Mouse (Mus musculus) limb, embryonic 12.5 days (tissue): Measurements from ENCODE around the gene Rab14. TPM values are rescaled to one million over a fixed set of nuclear protein-coding genes. Genes with fewer than 3 reads are reported as not detected.
A peak's percentile ranks its signal among the peaks of the same experiment; 100 is the strongest.

ENCODE experiments used
- ATAC-seq: fragments of 200-750 bp; cut with Nextera tagmentation; 2 replicates; pipeline ENCODE4 v1.8.0; 2017; ENCODE audit warnings: low read depth, moderate TSS enrichment; ENCODE audit not compliant: insufficient number of reproducible peaks, insufficient read depth, low FRiP score, low TSS enrichment
- H3K27ac ChIP-seq: fragments of 300-500 bp; sonication (generic); 2 replicates; pipeline ENCODE4 v1.5.1; 2016; ENCODE audit warnings: mild to moderate bottlenecking, moderate library complexity
- H3K27me3 ChIP-seq: fragments of 300-500 bp; sonication (generic); 2 replicates; pipeline ENCODE4 v1.6.1; 2016; ENCODE audit warnings: mild to moderate bottlenecking, moderate library complexity
- H3K36me3 ChIP-seq: fragments of 300-500 bp; sonication (generic); 2 replicates; pipeline ENCODE4 v1.6.1; 2016; ENCODE audit warnings: mild to moderate bottlenecking, moderate library complexity
- H3K4me1 ChIP-seq: fragments of 300-500 bp; sonication (generic); replicated peaks from 2 replicates; pipeline ENCODE4 v1.6.1; 2016
- H3K4me2 ChIP-seq: fragments of 300-500 bp; sonication (generic); 2 replicates; pipeline ENCODE4 v1.6.1; 2016; ENCODE audit warnings: mild to moderate bottlenecking, moderate library complexity
- H3K4me3 ChIP-seq: fragments of 300-500 bp; sonication (generic); replicated peaks from 2 replicates; pipeline ENCODE4 v1.5.1; 2016; ENCODE audit warnings: mild to moderate bottlenecking
- H3K9ac ChIP-seq: fragments of 300-500 bp; sonication (generic); replicated peaks from 2 replicates; pipeline ENCODE4 v1.6.1; 2016; ENCODE audit warnings: mild to moderate bottlenecking, moderate library complexity
- H3K9me3 ChIP-seq: fragments of 300-500 bp; sonication (generic); 2 replicates; pipeline ENCODE4 v1.6.1; 2016; ENCODE audit warnings: mild to moderate bottlenecking, moderate library complexity
- WGBS: fragments of 180-500 bp; shearing (Covaris S2); methylation state at CpG from one replicate; pipeline ENCODE4 v1.1.7; 2016; 5-methylcytosine and 5-hydroxymethylcytosine counted together
- polyA plus RNA-seq: library from polyadenylated mRNA; unstranded; fragments of >200 nt; fragmentation: Nextera tagmentation; extraction: Ambion mirVana; gene quantifications from 2 replicates; pipeline ENCODE4 v1.2.1, GENCODE M21; 2016

Gene Rab14
- 270 and 291 TPM in 2 replicates for polyA plus RNA-seq

DNA sequence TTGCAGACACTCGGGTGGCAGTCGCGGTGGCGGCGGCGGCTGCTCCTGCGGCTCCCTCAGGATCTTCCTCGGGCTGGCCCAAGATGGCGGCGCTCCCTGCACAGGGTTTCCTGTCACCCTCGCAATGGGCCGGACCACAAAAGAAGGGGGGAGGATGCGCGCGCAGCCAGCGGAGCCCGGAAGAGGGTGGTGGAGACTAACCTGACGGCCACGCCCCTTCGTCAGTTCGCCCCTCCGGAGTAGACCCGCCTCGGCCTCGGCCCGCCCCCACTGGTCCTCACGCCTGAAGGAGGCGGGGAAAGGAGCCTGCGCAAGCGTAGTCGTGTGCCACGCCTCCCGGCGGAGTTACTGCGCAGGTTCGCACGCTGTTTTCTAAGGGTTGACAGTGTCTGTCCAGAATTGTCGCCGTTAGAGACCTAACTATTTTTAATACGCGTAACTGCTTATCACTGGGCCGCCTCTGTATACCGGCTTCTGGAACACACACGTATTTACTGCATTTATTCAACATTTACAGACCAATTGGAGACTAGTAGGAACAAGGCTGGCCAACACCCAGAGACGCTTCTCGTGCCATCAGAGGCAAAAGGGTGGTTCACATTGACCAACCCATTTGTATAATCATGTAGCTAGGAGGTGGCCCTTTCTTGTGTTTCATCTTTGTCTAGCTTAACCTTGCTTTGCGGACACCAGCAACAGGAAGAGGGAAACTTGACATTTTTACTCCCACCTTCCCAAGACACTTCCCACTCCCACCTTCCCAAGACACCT, at the start of gene Rab14:
Rab14 (minus strand) TSS at position 223 of the 771 bp plus-strand sequence.
- H3K4me2 ChIP-seq = peak within 1 kb of the TSS; percentile 87
- H3K4me3 ChIP-seq = peak within 1 kb of the TSS; percentile 86
- 0 out of 2 replicates have a peak, but pooled peaks cover 4% of the 10 kb centered on the region for H3K36me3 ChIP-seq
- peak; percentile 97 for ATAC-seq
- H3K4me1 ChIP-seq = peaks cover 17% of the 10 kb centered on the region
- peak within 1 kb of the TSS; percentile 99 for H3K27ac ChIP-seq
- peak within 1 kb of the TSS; percentile 99 for H3K9ac ChIP-seq
- H3K27me3 ChIP-seq = peaks cover 7% of the 10 kb centered on the region; the same call in 1 of the 2 replicates
- no peaks in the 10 kb centered on the region for H3K9me3 ChIP-seq
- under 1% methylated on average over 47 of the region's 47 CpGs for WGBS

DNA sequence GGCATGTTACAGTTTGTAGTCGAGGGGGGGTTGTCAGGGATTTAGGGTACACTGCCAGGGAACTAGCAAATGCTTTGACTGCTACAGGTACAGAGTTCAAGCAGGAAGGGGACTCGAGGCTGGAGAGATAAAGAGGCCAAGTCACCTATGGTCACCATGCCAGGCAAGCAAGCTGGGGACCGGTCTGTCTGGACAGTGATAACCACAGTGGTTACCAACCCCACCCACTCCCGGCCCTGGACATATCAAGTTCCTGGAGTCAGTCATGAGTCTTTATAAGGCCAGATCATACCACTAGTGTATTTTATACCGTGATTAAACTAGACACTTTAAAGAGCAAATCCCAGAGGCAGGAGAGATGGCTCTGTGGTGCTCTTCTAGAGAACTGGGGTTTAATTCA, 46.8 kb upstream of the Rab14 start:
- Histone ChIP-seq H3K36me3 (no peaks in the 10 kb centered on the region), H3K4me1 (no peaks in the 10 kb centered on the region), H3K27ac (no peak overlapping the region), H3K4me2 (no peak overlapping the region), H3K27me3 (peaks cover 19% of the 10 kb centered on the region; the same call in 1 of the 2 replicates), H3K9me3 (no peaks in the 10 kb centered on the region), H3K9ac (no peak overlapping the region), H3K4me3 (no peak overlapping the region)
- WGBS = 70% methylated on average over 5 of the region's 5 CpGs
- no peak for ATAC-seq

DNA sequence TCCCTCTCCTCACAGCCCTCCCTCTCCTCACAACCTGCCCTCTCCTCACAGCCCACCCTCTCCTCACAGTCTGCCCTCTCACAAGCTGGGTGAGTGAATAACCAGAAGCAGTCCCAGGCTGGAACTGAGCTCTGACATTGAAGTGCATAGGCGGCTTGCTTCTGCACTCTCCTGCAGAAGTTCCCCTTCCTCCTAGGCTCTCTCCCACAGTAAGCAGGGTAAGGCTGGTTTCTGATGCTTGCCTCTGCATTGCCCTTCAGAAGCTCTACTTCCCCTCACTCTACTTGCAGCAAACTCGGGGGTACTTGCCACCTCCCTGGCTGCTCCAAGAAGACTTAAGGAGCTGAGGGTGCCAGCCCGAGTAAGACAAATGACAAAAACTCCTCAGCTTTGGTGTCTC, 43.3 kb upstream of the Rab14 start:
- no peak for ATAC-seq

DNA sequence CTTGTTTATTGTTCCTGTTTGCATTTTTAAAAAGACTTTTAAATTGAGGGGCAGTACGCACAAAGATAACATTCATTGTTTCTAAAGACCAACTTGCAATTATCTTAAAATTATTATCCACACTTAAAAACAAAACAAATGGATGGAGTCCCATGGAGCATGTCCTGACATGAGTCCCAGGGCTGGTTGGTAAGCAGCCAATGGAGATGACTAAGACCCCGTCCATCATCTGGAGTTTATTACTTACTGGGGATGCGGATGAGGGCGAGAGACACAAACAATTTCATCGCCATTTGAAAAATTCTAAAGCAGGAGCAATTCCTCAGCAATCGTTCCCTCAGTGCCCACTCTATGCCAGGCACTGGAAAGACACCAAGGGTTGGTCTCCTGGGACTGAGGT, 34.1 kb upstream of the Rab14 start:
- Histone ChIP-seq H3K27ac (no peak overlapping the region), H3K4me2 (no peak overlapping the region), H3K9ac (no peak overlapping the region), H3K27me3 (peaks cover 43% of the 10 kb centered on the region), H3K9me3 (no peaks in the 10 kb centered on the region), H3K4me1 (peaks cover 6% of the 10 kb centered on the region), H3K4me3 (no peak overlapping the region), H3K36me3 (no peaks in the 10 kb centered on the region)
- 80% methylated on average over 6 of the region's 6 CpGs for WGBS
- no peak for ATAC-seq

More for the DNA sequence above, 43.3 kb upstream of the Rab14 start:
- H3K9ac ChIP-seq = no peak overlapping the region
- WGBS = 63% methylated on average over 3 of the region's 3 CpGs
- no peak overlapping the region for H3K27ac ChIP-seq
- H3K27me3 ChIP-seq = peaks cover 20% of the 10 kb centered on the region
- H3K4me3 ChIP-seq = no peak overlapping the region
- H3K4me1 ChIP-seq = no peaks in the 10 kb centered on the region
- H3K9me3 ChIP-seq = no peaks in the 10 kb centered on the region
- H3K4me2 ChIP-seq = no peak overlapping the region
- H3K36me3 ChIP-seq = no peaks in the 10 kb centered on the region

DNA sequence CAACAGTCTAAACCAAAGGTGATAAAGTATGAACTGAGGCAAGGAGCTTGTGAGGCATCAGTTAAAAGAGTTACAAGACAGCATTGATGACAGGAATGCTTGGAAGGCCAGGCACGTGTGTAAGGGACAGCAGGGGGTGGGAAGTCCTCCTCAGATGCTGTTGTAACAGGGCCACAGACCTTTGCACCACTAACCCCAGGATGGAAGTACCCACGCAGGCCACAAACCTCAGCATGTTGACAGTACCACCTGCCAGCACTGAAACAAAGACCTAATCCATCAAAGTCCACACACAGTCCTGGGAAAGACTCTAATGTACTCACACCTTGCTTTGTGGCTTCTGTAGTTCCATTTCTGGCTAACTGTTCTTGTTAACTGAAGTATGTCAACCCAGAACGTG, 33.0 kb upstream of the Rab14 start:
- H3K4me1 ChIP-seq = peaks cover 11% of the 10 kb centered on the region
- WGBS = 29% methylated on average over 3 of the region's 3 CpGs
- H3K9ac ChIP-seq = no peak overlapping the region
- H3K4me3 ChIP-seq = no peak overlapping the region
- no peak for ATAC-seq
- no peak overlapping the region for H3K4me2 ChIP-seq
- H3K27me3 ChIP-seq = peaks cover 46% of the 10 kb centered on the region
- H3K36me3 ChIP-seq = no peaks in the 10 kb centered on the region
- H3K9me3 ChIP-seq = no peaks in the 10 kb centered on the region
- H3K27ac ChIP-seq = no peak overlapping the region

DNA sequence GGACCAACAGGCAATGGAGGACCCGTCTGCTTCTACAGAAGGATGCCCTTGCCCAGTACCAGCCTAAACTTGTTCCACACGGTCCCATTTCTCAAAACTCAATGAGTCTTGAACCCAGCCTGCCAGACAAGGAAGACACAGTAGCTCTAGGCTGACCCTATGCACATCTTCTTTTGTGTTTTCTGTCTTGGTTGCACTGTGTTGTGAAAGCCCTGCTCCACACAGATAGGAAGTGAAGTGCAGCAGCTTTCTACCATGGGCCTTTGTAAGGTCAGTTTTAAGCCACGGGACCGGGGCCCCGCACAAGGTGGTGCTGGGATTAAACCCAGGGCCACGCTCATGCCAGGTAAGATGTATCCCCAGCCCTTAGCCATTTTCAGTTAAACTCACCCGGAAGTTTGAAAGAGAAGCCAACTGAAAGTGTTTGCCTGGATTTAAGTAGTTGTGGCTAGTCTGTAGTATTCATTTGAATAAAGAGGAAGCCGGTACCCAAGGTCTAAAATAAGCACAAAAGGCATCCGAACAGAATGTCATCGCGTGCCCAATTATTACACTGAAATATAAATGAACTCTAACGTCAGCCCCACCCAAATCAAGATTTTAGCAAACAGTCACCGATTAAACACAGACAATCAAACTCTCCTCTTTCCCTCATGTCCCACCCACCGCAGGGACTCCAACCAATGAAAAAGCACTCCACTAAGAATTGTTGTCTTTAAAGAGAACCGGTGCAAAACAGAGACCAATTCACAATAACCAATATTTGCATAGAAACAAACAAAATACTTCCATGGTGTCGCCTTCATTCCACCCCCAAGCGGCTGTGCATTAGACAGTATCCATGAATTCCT, 31.9 kb upstream of the Rab14 start:
- Histone ChIP-seq H3K9ac (no peak overlapping the region), H3K4me1 (peaks cover 22% of the 10 kb centered on the region), H3K27ac (no peak overlapping the region), H3K27me3 (peaks cover 43% of the 10 kb centered on the region), H3K4me2 (no peak overlapping the region), H3K36me3 (no peaks in the 10 kb centered on the region), H3K4me3 (no peak overlapping the region), H3K9me3 (no peaks in the 10 kb centered on the region)
- no peak for ATAC-seq
- 75% methylated on average over 17 of the region's 17 CpGs for WGBS

DNA sequence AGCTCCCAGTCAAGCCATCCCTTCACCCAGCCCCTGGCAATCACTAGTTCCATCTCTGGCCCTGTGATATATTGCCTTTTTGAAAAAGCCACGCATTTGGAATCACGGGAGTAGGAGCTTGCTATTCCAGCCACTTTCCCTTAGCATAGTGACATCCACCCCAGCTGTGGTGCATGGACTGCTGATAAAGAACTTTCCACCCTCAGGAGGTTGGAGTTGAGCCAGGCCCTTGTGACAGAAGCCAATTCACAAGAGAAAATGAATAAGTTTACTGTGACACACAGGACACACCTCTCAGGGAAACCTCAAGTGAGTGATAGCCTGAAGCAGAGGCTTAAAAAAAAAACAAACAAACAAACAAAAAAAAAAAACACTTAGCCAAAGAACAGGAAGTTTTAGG, 31.0 kb upstream of the Rab14 start:
- Histone ChIP-seq H3K4me3 (no peak overlapping the region), H3K4me2 (no peak overlapping the region), H3K9me3 (no peaks in the 10 kb centered on the region), H3K4me1 (peaks cover 22% of the 10 kb centered on the region), H3K36me3 (no peaks in the 10 kb centered on the region), H3K27ac (no peak overlapping the region), H3K27me3 (peaks cover 48% of the 10 kb centered on the region), H3K9ac (no peak overlapping the region)
- no peak for ATAC-seq
- WGBS = 67% methylated on average over 2 of the region's 2 CpGs

DNA sequence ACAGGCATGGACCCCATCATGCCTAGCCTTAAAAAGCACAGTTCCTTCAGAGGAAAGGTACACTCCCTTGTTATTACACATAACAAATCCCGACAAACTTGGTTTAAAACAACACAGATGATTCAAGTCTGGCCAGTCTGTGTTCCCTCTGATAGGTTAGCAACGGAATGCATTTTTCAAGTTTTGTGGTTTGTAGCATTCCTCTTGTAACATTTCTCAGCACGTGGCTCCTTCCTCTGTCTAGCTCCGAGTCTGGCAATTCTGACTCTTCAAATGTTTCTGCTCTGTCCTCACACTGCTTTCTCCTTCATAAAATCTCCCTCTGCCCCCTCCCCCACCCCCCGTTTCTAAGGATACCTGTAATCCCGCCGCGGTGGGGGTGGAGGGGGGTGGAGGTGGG, 29.3 kb upstream of the Rab14 start:
- WGBS = 13% methylated on average over 8 of the region's 8 CpGs
- peaks cover 51% of the 10 kb centered on the region for H3K27me3 ChIP-seq
- H3K4me1 ChIP-seq = peaks cover 22% of the 10 kb centered on the region
- H3K27ac ChIP-seq = peak overlapping the region; percentile 12; the same call in 1 of the 2 replicates
- H3K36me3 ChIP-seq = no peaks in the 10 kb centered on the region
- H3K4me3 ChIP-seq = no peak overlapping the region
- H3K4me2 ChIP-seq = peak overlapping the region; percentile 33; the same call in 1 of the 2 replicates
- ATAC-seq = no peak
- H3K9ac ChIP-seq = no peak overlapping the region
- no peaks in the 10 kb centered on the region for H3K9me3 ChIP-seq

DNA sequence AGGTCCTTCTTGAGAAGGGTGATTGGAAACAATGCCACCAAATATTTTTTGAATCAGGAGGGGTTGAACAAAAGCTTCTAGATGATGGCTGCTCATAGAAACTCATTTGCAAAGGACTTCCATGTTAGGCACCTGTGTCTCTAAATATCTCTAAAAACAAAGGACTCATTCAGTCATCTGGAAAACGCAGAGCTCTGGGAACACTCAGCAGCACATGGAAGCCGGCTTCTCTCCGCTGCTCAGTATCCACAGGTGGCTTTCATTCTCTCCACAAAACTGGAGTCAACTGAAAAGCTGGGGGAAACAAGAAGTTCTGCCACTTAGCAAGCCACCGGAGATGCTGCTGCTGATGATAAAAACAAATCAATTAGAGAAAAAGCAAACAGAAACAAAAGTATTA, 27.2 kb upstream of the Rab14 start:
- no peak for ATAC-seq
- Histone ChIP-seq H3K4me1 (peaks cover 29% of the 10 kb centered on the region), H3K9me3 (no peaks in the 10 kb centered on the region), H3K9ac (no peak overlapping the region), H3K27ac (no peak overlapping the region), H3K4me2 (no peak overlapping the region), H3K4me3 (no peak overlapping the region), H3K27me3 (peaks cover 48% of the 10 kb centered on the region), H3K36me3 (no peaks in the 10 kb centered on the region)
- 21% methylated on average over 4 of the region's 4 CpGs for WGBS

DNA sequence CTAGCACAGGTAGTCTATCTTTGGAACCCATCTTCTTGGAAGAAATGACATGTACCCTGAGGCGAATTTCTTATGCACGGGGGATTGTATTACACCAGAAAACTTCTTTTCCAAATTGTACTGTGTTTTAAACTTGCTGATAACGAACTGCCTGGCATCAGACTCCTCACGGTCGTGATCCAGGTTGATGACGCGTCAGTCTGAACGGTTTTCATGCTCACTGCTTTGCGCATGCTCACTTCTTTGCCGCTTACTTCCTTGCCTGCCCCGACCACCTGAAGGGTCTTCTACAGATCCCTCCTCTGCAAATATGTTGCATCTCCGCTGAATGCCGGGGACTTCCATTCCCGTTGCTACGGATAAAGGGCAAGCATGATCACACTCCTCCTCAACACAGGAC, 23.4 kb upstream of the Rab14 start:
- WGBS = 86% methylated on average over 15 of the region's 15 CpGs
- Histone ChIP-seq H3K9me3 (no peaks in the 10 kb centered on the region), H3K4me3 (no peak overlapping the region), H3K4me1 (peaks cover 20% of the 10 kb centered on the region), H3K4me2 (no peak overlapping the region), H3K9ac (no peak overlapping the region), H3K27me3 (peaks cover 58% of the 10 kb centered on the region), H3K36me3 (no peaks in the 10 kb centered on the region), H3K27ac (no peak overlapping the region)
- no peak for ATAC-seq

DNA sequence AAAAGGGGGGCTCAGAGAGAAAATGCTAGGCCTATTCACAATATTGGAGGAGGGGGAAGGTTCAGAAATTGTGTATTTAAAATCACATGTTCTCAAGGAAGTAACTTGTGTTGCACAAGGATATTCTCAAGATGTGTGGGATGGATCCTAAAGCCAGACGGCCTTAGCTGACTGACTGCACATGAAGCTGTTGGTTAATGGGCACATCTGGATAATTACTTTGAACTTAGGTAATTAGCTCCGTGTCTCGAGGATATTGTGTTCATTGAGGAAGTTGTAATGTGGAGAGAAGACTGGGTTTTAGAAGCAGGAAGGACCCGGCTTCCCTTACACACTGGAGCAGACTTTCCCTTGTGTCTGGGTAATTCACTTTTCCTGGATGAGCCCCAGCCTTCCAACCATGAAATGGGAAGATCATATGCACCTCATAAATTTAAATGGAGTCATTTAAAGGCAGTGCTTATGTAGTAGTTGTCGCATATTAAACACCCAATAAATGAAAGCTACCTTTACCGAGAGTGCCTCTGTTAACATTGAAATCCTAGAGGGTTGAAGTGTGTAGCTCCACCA, 22.0 kb upstream of the Rab14 start:
- Histone ChIP-seq H3K9ac (no peak overlapping the region), H3K27me3 (peaks cover 65% of the 10 kb centered on the region), H3K36me3 (no peaks in the 10 kb centered on the region), H3K27ac (no peak overlapping the region), H3K4me3 (no peak overlapping the region), H3K4me1 (peaks cover 8% of the 10 kb centered on the region), H3K4me2 (no peak overlapping the region), H3K9me3 (no peaks in the 10 kb centered on the region)
- 21% methylated on average over 6 of the region's 6 CpGs for WGBS
- no peak for ATAC-seq
